Mouse (Mus musculus) kidney, embryonic 14.5 days (tissue): ENCODE results near the gene Camta2. TPM values are rescaled to one million over a fixed set of nuclear protein-coding genes. Genes with fewer than 3 reads are reported as not detected.
A peak's percentile ranks its signal among the peaks of the same experiment; 100 is the strongest.

Experiments
- ATAC-seq: fragments of 200-750 bp; cut with Nextera tagmentation; 2 replicates; pipeline ENCODE4 v1.8.0; 2017; ENCODE audit warnings: moderate number of reproducible peaks, mild to moderate bottlenecking, moderate TSS enrichment, moderate library complexity; ENCODE audit not compliant: low FRiP score, low TSS enrichment
- H3K27ac ChIP-seq: fragments of 300-500 bp; sonication (generic); 2 replicates; pipeline ENCODE4 v1.5.1; 2014; ENCODE audit warnings: low read depth, mild to moderate bottlenecking, low read length, moderate library complexity, mixed read lengths
- H3K27me3 ChIP-seq: fragments of 300-500 bp; sonication (generic); 2 replicates; pipeline ENCODE4 v1.6.1; 2014; ENCODE audit warnings: mild to moderate bottlenecking, low read length; ENCODE audit not compliant: control insufficient read depth, insufficient read depth
- H3K36me3 ChIP-seq: fragments of 300-500 bp; sonication (generic); 2 replicates; pipeline ENCODE4 v1.6.1; 2014; ENCODE audit warnings: low read length, mixed read lengths; ENCODE audit not compliant: control insufficient read depth, insufficient read depth
- H3K4me1 ChIP-seq: fragments of 300-500 bp; sonication (generic); 2 replicates; pipeline ENCODE4 v1.6.1; 2014; ENCODE audit warnings: low read length, mixed read lengths; ENCODE audit not compliant: control insufficient read depth, insufficient read depth
- H3K4me2 ChIP-seq: fragments of 300-500 bp; sonication (generic); replicated peaks from 2 replicates; pipeline ENCODE4 v1.6.1; 2014; ENCODE audit warnings: low read depth, mild to moderate bottlenecking, low read length
- H3K4me3 ChIP-seq: fragments of 300-500 bp; sonication (generic); 2 replicates; pipeline ENCODE4 v1.5.1; 2014; ENCODE audit warnings: mild to moderate bottlenecking, low read length
- H3K9ac ChIP-seq: fragments of 300-500 bp; sonication (generic); 2 replicates; pipeline ENCODE4 v1.6.1; 2014; ENCODE audit warnings: low read depth, mild to moderate bottlenecking, low read length, moderate library complexity
- H3K9me3 ChIP-seq: fragments of 300-500 bp; sonication (generic); 2 replicates; pipeline ENCODE4 v1.6.1; 2016; ENCODE audit warnings: low read length; ENCODE audit not compliant: control insufficient read depth
- WGBS: fragments of 180-500 bp; shearing (Covaris S2); extraction: QIAGEN DNeasy Blood & Tissue Kit; methylation state at CpG from one replicate; pipeline ENCODE4 v1.1.7; 2014; 5-methylcytosine and 5-hydroxymethylcytosine counted together
- polyA plus RNA-seq: library from polyadenylated mRNA; unstranded; fragments of >200 nt; fragmentation: Nextera tagmentation; extraction: Ambion mirVana; gene quantifications from 2 replicates; pipeline ENCODE4 v1.2.1, GENCODE M21; 2014

The Camta2 gene
- polyA plus RNA-seq, 1 experiment from 2014 or later = 16.1 TPM

- Histone ChIP-seq H3K9me3 (no peaks in the 10 kb centered on the region), H3K4me2 (peak overlapping the region; percentile 71), H3K4me1 (peaks cover 45% of the 10 kb centered on the region), H3K9ac (peak overlapping the region; percentile 95), H3K27me3 (no peaks in the 10 kb centered on the region), H3K4me3 (peak overlapping the region; percentile 93), H3K27ac (peak overlapping the region; percentile 99), H3K36me3 (peaks cover 29% of the 10 kb centered on the region)
- WGBS = under 1% methylated on average over 46 of the region's 48 CpGs
- peak; percentile 45 for ATAC-seq
These were observed 32.9 kb downstream of the Camta2 start for GRCm38 (mm10) chr11:70654923-70655570.

DNA sequence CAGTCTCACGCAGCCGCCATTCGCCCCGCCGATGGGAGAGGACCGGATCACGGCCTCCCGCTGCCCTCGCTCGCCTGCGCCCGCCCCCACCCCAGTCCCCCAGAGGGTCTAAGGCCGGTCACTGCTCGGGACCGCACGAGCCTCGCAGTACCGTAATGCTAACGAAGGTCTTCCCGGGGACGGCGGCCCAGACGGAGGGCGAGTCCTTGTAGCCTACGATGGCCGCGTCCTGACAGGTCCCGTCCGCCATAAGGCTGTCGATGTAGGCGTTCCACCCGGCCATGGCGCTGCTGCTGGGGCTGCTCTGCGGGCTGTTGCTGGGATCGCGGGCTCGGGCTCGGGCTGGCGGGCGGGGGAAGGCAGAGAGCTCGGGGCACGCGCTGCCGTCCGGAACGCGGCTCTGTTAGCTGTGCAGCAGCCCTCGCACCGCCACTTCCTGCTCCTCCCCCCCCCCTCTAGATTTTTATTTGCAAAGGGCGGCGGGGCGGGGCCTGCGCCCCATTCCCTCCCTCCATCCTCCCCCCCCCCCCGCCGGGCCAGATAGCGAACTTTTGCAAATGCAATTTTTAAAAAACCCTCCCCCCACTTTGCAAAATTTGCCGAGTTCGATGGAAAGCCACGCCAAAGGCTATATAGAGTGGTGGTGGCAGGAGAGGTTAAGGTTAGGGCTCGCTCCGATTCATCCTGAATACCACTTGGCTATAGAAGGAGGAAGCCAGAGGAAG, 33.5 kb downstream of the Camta2 start, which contains the start of gene Pfn1:
Pfn1 (minus strand) TSS at position 447 of the 725 bp plus-strand sequence.
- H3K9ac ChIP-seq = peak within 1 kb of the TSS; percentile 95
- peak within 1 kb of the TSS; percentile 71 for H3K4me2 ChIP-seq
- peak; percentile 34 for ATAC-seq
- peak within 1 kb of the TSS; percentile 99 for H3K27ac ChIP-seq
- H3K4me1 ChIP-seq = peaks cover 46% of the 10 kb centered on the region
- H3K27me3 ChIP-seq = no peaks in the 10 kb centered on the region
- WGBS = under 1% methylated on average over 60 of the region's 61 CpGs
- peaks cover 36% of the 10 kb centered on the region for H3K36me3 ChIP-seq
- no peaks in the 10 kb centered on the region for H3K9me3 ChIP-seq
- H3K4me3 ChIP-seq = peak within 1 kb of the TSS; percentile 93

- Histone ChIP-seq H3K36me3 (peaks cover 44% of the 10 kb centered on the region), H3K4me1 (peaks cover 54% of the 10 kb centered on the region), H3K4me2 (peak overlapping the region; percentile 71), H3K27me3 (no peaks in the 10 kb centered on the region), H3K9me3 (no peaks in the 10 kb centered on the region), H3K27ac (peak overlapping the region; percentile 99), H3K4me3 (peak overlapping the region; percentile 93), H3K9ac (peak overlapping the region; percentile 95)
- peak; percentile 29 for ATAC-seq
- under 1% methylated on average over 63 of the region's 63 CpGs for WGBS
These were observed 34.3 kb downstream of the Camta2 start for GRCm38 (mm10) chr11:70653345-70654197.

GRCm38 (mm10) chr11:70652884-70653344, 35.0 kb downstream of the Camta2 start:
- Histone ChIP-seq H3K9ac (peak overlapping the region; percentile 95), H3K36me3 (peaks cover 48% of the 10 kb centered on the region), H3K4me3 (peak overlapping the region; percentile 93), H3K27me3 (no peaks in the 10 kb centered on the region), H3K4me1 (peaks cover 55% of the 10 kb centered on the region), H3K27ac (peak overlapping the region; percentile 99), H3K4me2 (peak overlapping the region; percentile 71), H3K9me3 (no peaks in the 10 kb centered on the region)
- WGBS = 48% methylated on average over 6 of the region's 6 CpGs
- no peak for ATAC-seq

- no peaks in the 10 kb centered on the region for H3K27me3 ChIP-seq
- H3K27ac ChIP-seq = peak overlapping the region; percentile 99; the same call in 1 of the 2 replicates
- H3K9me3 ChIP-seq = no peaks in the 10 kb centered on the region
- ATAC-seq = no peak
- peak overlapping the region; percentile 93 for H3K4me3 ChIP-seq
- 52% methylated on average over 12 of the region's 12 CpGs for WGBS
- H3K36me3 ChIP-seq = peaks cover 48% of the 10 kb centered on the region
- H3K9ac ChIP-seq = peak overlapping the region; percentile 95; the same call in 1 of the 2 replicates
- peaks cover 49% of the 10 kb centered on the region for H3K4me1 ChIP-seq
- peak overlapping the region; percentile 71 for H3K4me2 ChIP-seq
These were observed 35.6 kb downstream of the Camta2 start for GRCm38 (mm10) chr11:70652029-70652883.

DNA sequence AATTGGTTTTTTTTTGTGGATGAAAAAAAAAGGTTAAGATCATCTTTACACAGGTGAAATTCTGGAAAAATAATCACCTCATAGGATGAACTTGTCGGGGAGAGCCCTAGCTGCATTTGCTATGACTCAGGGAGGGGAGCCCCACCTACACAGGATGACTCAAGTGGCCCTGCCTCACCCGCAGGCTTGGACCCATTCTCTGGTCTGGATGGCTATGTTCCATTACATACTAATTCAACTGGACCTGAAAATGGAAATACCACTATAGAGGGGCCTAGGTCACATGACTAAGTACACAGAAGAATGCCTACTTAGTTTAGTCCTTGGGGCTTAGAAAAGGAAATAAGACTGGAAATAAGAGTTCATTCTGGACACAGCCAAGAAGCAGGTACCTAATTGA, 36.5 kb downstream of the Camta2 start:
- Histone ChIP-seq H3K27ac (no peak overlapping the region), H3K9me3 (no peaks in the 10 kb centered on the region), H3K4me1 (peaks cover 40% of the 10 kb centered on the region), H3K36me3 (peaks cover 48% of the 10 kb centered on the region), H3K9ac (peak overlapping the region; percentile 23; the same call in 1 of the 2 replicates), H3K27me3 (no peaks in the 10 kb centered on the region), H3K4me3 (peak overlapping the region; percentile 14), H3K4me2 (no peak overlapping the region)
- no peak for ATAC-seq
- WGBS = 85% methylated on average over 2 of the region's 2 CpGs

DNA sequence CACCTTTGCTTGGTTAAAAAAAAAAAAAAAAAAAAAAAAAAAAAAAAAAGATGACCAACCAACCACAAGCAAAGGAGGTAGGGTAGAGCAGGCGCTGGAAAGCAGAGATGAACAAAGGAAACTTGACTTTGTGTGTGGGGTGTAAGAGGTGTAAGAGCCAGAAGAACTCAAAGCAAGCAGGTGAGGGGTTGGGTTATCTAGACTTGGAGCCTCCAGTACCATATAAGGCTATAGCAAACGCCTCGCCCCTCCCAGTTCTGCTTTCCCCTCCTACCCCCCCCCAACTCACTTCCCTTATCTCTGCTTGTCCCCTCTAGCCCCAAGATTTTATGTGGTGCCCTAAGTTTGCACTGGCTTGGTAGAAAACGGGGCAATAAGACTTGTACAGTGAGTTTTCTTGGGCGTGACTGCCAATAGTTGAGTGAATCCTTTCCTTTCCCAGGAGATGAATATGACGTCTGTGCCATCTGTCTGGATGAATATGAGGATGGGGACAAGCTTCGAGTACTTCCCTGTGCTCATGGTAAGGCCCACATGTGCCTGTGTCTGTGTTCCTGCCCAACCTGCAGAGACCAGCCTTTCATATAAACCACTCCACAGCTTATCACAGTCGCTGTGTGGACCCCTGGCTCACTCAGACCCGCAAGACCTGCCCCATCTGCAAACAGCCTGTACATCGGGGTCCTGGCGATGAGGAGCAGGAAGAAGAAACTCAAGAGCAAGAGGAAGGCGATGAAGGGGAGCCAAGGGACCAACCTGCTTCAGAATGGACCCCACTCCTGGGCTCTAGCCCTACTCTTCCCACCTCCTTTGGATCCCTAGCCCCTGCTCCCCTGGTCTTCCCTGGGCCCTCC, 37.4 kb downstream of the Camta2 start:
- H3K9ac ChIP-seq = peak overlapping the region; percentile 23; the same call in 1 of the 2 replicates
- no peak for ATAC-seq
- H3K36me3 ChIP-seq = peaks cover 52% of the 10 kb centered on the region
- H3K27me3 ChIP-seq = no peaks in the 10 kb centered on the region
- H3K4me2 ChIP-seq = peak overlapping the region; percentile 19
- peaks cover 44% of the 10 kb centered on the region for H3K4me1 ChIP-seq
- peak overlapping the region; percentile 10; the same call in 1 of the 2 replicates for H3K4me3 ChIP-seq
- 75% methylated on average over 12 of the region's 12 CpGs for WGBS
- no peaks in the 10 kb centered on the region for H3K9me3 ChIP-seq
- no peak overlapping the region for H3K27ac ChIP-seq
